ENCODE assay signal across 22 mouse cellular contexts in the genomic region with DNA sequence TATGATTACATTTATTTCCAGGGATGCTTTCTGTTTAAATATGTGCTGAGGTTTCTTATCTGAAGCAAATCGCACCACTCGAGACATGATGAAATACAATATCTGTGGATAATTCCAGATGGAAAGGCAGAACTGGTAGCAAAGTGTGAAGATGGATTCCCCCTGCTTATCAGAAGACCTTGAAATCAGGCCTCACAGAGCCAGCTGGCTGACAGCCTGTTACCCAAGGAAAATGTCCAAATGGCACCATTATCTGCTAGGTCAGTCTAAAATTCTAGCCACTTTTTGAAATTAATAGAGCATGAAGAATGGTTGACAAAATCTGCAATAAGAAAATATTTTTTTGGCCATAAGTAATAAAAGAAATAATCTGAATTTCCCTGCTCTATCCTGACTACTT.
DNase-seq lines count a peak whose midpoint lies in the region; ATAC-seq and TF ChIP-seq lines count a peak whose summit lies in the region.
"Had no signal": no experiment of that assay in that cellular context is flagged by ENCODE, and none has a peak within 500 bp of the region (broad histone marks: within the 10 kb centered on the region; RNA-seq: fewer than 3 reads in every experiment).

No protein-coding gene starts in this region.

- WGBS in lung, embryonic 14.5 days, result 36% methylated on average over 2 of the region's 2 CpGs
- 75% methylated on average over 2 of the region's 2 CpGs for WGBS in lung, adult 2 months
- WGBS in limb, embryonic 10.5 days, result 95% methylated on average over 2 of the region's 2 CpGs

- no peak overlapping the region for H3K4me3 ChIP-seq in lung, embryonic 14.5 days (ENCODE audit: low read depth, low read length)
- H3K4me3 ChIP-seq in lung, adult 2 months (replicated peaks; ENCODE audit: extremely low read depth, low read depth, low read length), result no peak overlapping the region
- no peak overlapping the region for H3K4me3 ChIP-seq in limb, embryonic 10.5 days
- H3K4me3 ChIP-seq: embryonic facial prominence, embryonic 12.5 days; heart, embryonic 10.5 days; hindbrain, embryonic 12.5 days; intestine, embryonic 15.5 days; kidney, embryonic 15.5 days; layer of hippocampus, adult 2 months; liver, embryonic 12.5 days; midbrain, embryonic 12.5 days had no signal

- H3K9me3 ChIP-seq in lung, embryonic 14.5 days (ENCODE audit: low read depth, low read length), result no peaks in the 10 kb centered on the region
- H3K9me3 ChIP-seq in limb, embryonic 10.5 days (replicated peaks), result no peaks in the 10 kb centered on the region
- H3K9me3 ChIP-seq: embryonic facial prominence, embryonic 12.5 days; G1E; heart, embryonic 10.5 days; hindbrain, embryonic 12.5 days; intestine, embryonic 15.5 days; kidney, embryonic 15.5 days; midbrain, embryonic 12.5 days had no signal

- no peak for TF ChIP-seq POLR2A in lung, adult 2 months (IDR thresholded peaks at IDR 0.05; ENCODE audit: borderline replicate concordance, extremely low read depth, low read depth, low read length)

- no peaks in the 10 kb centered on the region for H3K27me3 ChIP-seq in lung, embryonic 14.5 days (ENCODE audit: insufficient read depth, low read length)
- H3K27me3 ChIP-seq in limb, embryonic 10.5 days (ENCODE audit: low read depth, poor library complexity, severe bottlenecking), result no peaks in the 10 kb centered on the region
- H3K27me3 ChIP-seq: embryonic facial prominence, embryonic 12.5 days; hindbrain, embryonic 12.5 days; intestine, embryonic 15.5 days; kidney, embryonic 15.5 days; liver, embryonic 12.5 days; midbrain, embryonic 12.5 days had no signal

- H3K4me1 ChIP-seq in lung, embryonic 14.5 days (ENCODE audit: insufficient read depth), result no peaks in the 10 kb centered on the region
- no peaks in the 10 kb centered on the region for H3K4me1 ChIP-seq in lung, adult 2 months (ENCODE audit: control insufficient read depth, insufficient read depth, low read length)
- H3K4me1 ChIP-seq in limb, embryonic 10.5 days, result no peaks in the 10 kb centered on the region
- H3K4me1 ChIP-seq: embryonic facial prominence, embryonic 12.5 days; heart, embryonic 10.5 days; hindbrain, embryonic 12.5 days; intestine, embryonic 15.5 days; kidney, embryonic 15.5 days; liver, embryonic 12.5 days; midbrain, embryonic 12.5 days had no signal

- H3K36me3 ChIP-seq in lung, embryonic 14.5 days (ENCODE audit: insufficient read depth), result no peaks in the 10 kb centered on the region
- H3K36me3 ChIP-seq in limb, embryonic 10.5 days, result no peaks in the 10 kb centered on the region
- H3K36me3 ChIP-seq: embryonic facial prominence, embryonic 12.5 days; G1E; heart, embryonic 10.5 days; hindbrain, embryonic 12.5 days; intestine, embryonic 15.5 days; kidney, embryonic 15.5 days; liver, embryonic 12.5 days; midbrain, embryonic 12.5 days had no signal

- DNase-seq in adrenal gland, adult (ENCODE audit: inconsistent age in 2 of 2, low spot score in 1 of 2), result peak; percentile 4 to 64
- no peak for DNase-seq in adrenal gland, postnatal 4 days (ENCODE audit: low spot score in 2 of 2)
- DNase-seq in lung, embryonic 14.5 days, result peak; percentile 18
- no peak for DNase-seq in lung, adult 2 months
- DNase-seq in cerebellum, adult 11-12 months, result peak; percentile 85
- DNase-seq in cerebellum, postnatal 25 days, result peak; percentile 81 to 86
- no peak for DNase-seq in limb, embryonic 10.5 days (ENCODE audit: low spot score)
- no peak for DNase-seq in thymus, postnatal 14 days
- DNase-seq: gastrocnemius, postnatal 36 days; heart, postnatal 10 days; right cerebral cortex, postnatal 14 days; thymus, postnatal 25 days had no signal

- no peak overlapping the region for H3K4me2 ChIP-seq in lung, embryonic 14.5 days
- H3K4me2 ChIP-seq: embryonic facial prominence, embryonic 12.5 days; hindbrain, embryonic 12.5 days; intestine, embryonic 15.5 days; kidney, embryonic 15.5 days; liver, embryonic 12.5 days; midbrain, embryonic 12.5 days had no signal

- no peak for TF ChIP-seq CTCF in lung, embryonic 14.5 days (IDR thresholded peaks at IDR 0.05; ENCODE audit: low read depth)
- TF ChIP-seq CTCF in lung, adult 2 months (IDR thresholded peaks at IDR 0.05; ENCODE audit: insufficient read depth, low read length), result no peak

- no peak for ATAC-seq in lung, embryonic 14.5 days (ENCODE audit: insufficient read depth)
- ATAC-seq: CD4-positive, CD25-positive, alpha-beta regulatory T cell, adult 4 months; intestine, embryonic 15.5 days; liver, embryonic 12.5 days had no signal

- H3K9ac ChIP-seq in lung, embryonic 14.5 days, result no peak overlapping the region
- H3K9ac ChIP-seq: embryonic facial prominence, embryonic 12.5 days; hindbrain, embryonic 12.5 days; intestine, embryonic 15.5 days; kidney, embryonic 15.5 days; liver, embryonic 12.5 days; midbrain, embryonic 12.5 days had no signal

- no peak overlapping the region for H3K27ac ChIP-seq in lung, embryonic 14.5 days (ENCODE audit: low read depth)
- H3K27ac ChIP-seq in limb, embryonic 10.5 days, result no peak overlapping the region
- H3K27ac ChIP-seq: embryonic facial prominence, embryonic 12.5 days; heart, embryonic 10.5 days; hindbrain, embryonic 12.5 days; intestine, embryonic 15.5 days; kidney, embryonic 15.5 days; layer of hippocampus, adult 2 months; liver, embryonic 12.5 days; midbrain, embryonic 12.5 days had no signal

Comparison
In these comparisons a context has a peak if more than half of its experiments do, and no peak if none do; other contexts are left out.
1. DNase-seq: peak in adrenal gland, adult (2 of 2), lung, embryonic 14.5 days (single experiment), cerebellum, adult 11-12 months (single experiment) and cerebellum, postnatal 25 days (2 of 2); none in adrenal gland, postnatal 4 days (0 of 2), lung, adult 2 months (single experiment), limb, embryonic 10.5 days (single experiment) and thymus, postnatal 14 days (single experiment).